Mouse (Mus musculus): ENCODE measurements around the gene Cnmd. TPM values are rescaled to one million over a fixed set of nuclear protein-coding genes. Genes with fewer than 3 reads are reported as not detected.

Gene Cnmd
- total RNA-seq, 2 experiments from 2014 or later: 2.3 to 3.1 TPM

Other genes with a start within 250 kb of the Cnmd start
- gene Kbtbd7, start 235.7 kb downstream of the Cnmd start, total RNA-seq (2021): 10 to 100 TPM; 42.2 to 45.7 TPM
- 1 to 10 TPM in 1 of 2 experiments, under 1 TPM in 1; 0.96 to 1.4 TPM for gene Kbtbd6, start 210.3 kb downstream of the Cnmd start, total RNA-seq (2021)
- gene Elf1, start 181.0 kb downstream of the Cnmd start, total RNA-seq (2021): 1 to 10 TPM; 4.8 to 5.7 TPM
- gene Wbp4, start 180.7 kb downstream of the Cnmd start, total RNA-seq (2021): 10 to 100 TPM; 46.6 to 53.0 TPM
- 10 to 100 TPM; 90.0 to 91.4 TPM for gene Sugt1, start 74.5 kb downstream of the Cnmd start, total RNA-seq (2021)
- 10 to 100 TPM; 70.5 to 83.3 TPM for gene Pcdh8, start 109.1 kb upstream of the Cnmd start, total RNA-seq (2021)

All from layer of hippocampus, postnatal 25 days (tissue).